Mouse (Mus musculus): ENCODE measurements at regions not wholly inside any gene's neighbourhood (a gene's known extent, or its start where the extent isn't known, plus 50 kb on each side); places are given as distances from the start of the nearest gene placed in this dataset.

GRCm38 (mm10) chrX:106985684-106986083, 65.3 kb downstream of the Lpar4 start:
- DNase-seq, result no peak

GRCm38 (mm10) chrX:106986794-106987193, 66.4 kb downstream of the Lpar4 start:
- DNase-seq, result no peak

- DNase-seq, result no peak
Measured at GRCm38 (mm10) chrX:106987779-106988178, 67.4 kb downstream of the Lpar4 start.

- DNase-seq, result no peak
Measured at GRCm38 (mm10) chrX:107004496-107004895, 83.8 kb upstream of the P2ry10 start.

GRCm38 (mm10) chrX:107008968-107009367, 79.3 kb upstream of the P2ry10 start:
- peak; percentile 31 to 38 for DNase-seq

GRCm38 (mm10) chrX:107012615-107013014, 75.7 kb upstream of the P2ry10 start:
- DNase-seq, result no peak

- peak in 1 of 2 experiments; percentile 3 for DNase-seq
Measured at GRCm38 (mm10) chrX:107015335-107015734, 73.0 kb upstream of the P2ry10 start.

- DNase-seq, result no peak
Measured at GRCm38 (mm10) chrX:107031726-107032125, 56.6 kb upstream of the P2ry10 start.

GRCm38 (mm10) chrX:107038041-107038440, 50.3 kb upstream of the P2ry10 start:
- no peak for DNase-seq

Measured in cerebellum, postnatal 10 days (tissue).